Mouse (Mus musculus) intestine, embryonic 16.5 days (tissue): ENCODE measurements at regions not wholly inside any gene's neighbourhood (a gene's known extent, or its start where the extent isn't known, plus 50 kb on each side); places are given as distances from the start of the nearest gene placed in this dataset.
A peak's percentile ranks its signal among the peaks of the same experiment; 100 is the strongest.

Source experiments
- ATAC-seq: fragments of 200-750 bp; cut with Nextera tagmentation; 2 replicates; pipeline ENCODE4 v1.8.0; 2017; ENCODE audit warnings: moderate TSS enrichment, moderate library complexity
- H3K27ac ChIP-seq: fragments of 300-500 bp; sonication (generic); 2 replicates; pipeline ENCODE4 v1.5.1; 2014; ENCODE audit warnings: mild to moderate bottlenecking, low read length
- H3K27me3 ChIP-seq: fragments of 300-500 bp; sonication (generic); replicated peaks from 2 replicates; pipeline ENCODE4 v1.6.1; 2014; ENCODE audit warnings: low read length, control low read depth, mixed read lengths; ENCODE audit not compliant: control insufficient read depth, insufficient read depth
- H3K36me3 ChIP-seq: fragments of 300-500 bp; sonication (generic); 2 replicates; pipeline ENCODE4 v1.6.1; 2014; ENCODE audit warnings: low read length, control low read depth; ENCODE audit not compliant: control insufficient read depth, insufficient read depth
- H3K4me1 ChIP-seq: fragments of 300-500 bp; sonication (generic); 2 replicates; pipeline ENCODE4 v1.6.1; 2014; ENCODE audit warnings: low read length, control low read depth, mixed read lengths; ENCODE audit not compliant: control insufficient read depth, insufficient read depth
- H3K4me2 ChIP-seq: fragments of 300-500 bp; sonication (generic); 2 replicates; pipeline ENCODE4 v1.6.1; 2014; ENCODE audit warnings: low read depth, low read length, control low read depth
- H3K4me3 ChIP-seq: fragments of 300-500 bp; sonication (generic); 2 replicates; pipeline ENCODE4 v1.5.1; 2014; ENCODE audit warnings: mild to moderate bottlenecking, low read length
- H3K9ac ChIP-seq: fragments of 300-500 bp; sonication (generic); 2 replicates; pipeline ENCODE4 v1.6.1; 2014; ENCODE audit warnings: low read depth, low read length
- H3K9me3 ChIP-seq: fragments of 300-500 bp; sonication (generic); 2 replicates; pipeline ENCODE4 v1.6.1; 2016; ENCODE audit warnings: low read length, control low read depth; ENCODE audit not compliant: control insufficient read depth
- WGBS: fragments of 180-500 bp; shearing (Covaris S2); extraction: QIAGEN DNeasy Blood & Tissue Kit; methylation state at CpG from one replicate; pipeline ENCODE4 v1.1.7; 2014; 5-methylcytosine and 5-hydroxymethylcytosine counted together

- H3K4me1 ChIP-seq = no peaks in the 10 kb centered on the region
- ATAC-seq = no peak
- H3K4me2 ChIP-seq = no peak overlapping the region
- WGBS = 53% methylated on average over 3 of the region's 3 CpGs
- no peak overlapping the region for H3K9ac ChIP-seq
- H3K9me3 ChIP-seq = no peaks in the 10 kb centered on the region
- no peak overlapping the region for H3K4me3 ChIP-seq
- no peaks in the 10 kb centered on the region for H3K36me3 ChIP-seq
- no peaks in the 10 kb centered on the region for H3K27me3 ChIP-seq
- H3K27ac ChIP-seq = no peak overlapping the region
Measured at GRCm38 (mm10) chr4:74466081-74466480, 223.8 kb downstream of the Kdm4c start.

DNA sequence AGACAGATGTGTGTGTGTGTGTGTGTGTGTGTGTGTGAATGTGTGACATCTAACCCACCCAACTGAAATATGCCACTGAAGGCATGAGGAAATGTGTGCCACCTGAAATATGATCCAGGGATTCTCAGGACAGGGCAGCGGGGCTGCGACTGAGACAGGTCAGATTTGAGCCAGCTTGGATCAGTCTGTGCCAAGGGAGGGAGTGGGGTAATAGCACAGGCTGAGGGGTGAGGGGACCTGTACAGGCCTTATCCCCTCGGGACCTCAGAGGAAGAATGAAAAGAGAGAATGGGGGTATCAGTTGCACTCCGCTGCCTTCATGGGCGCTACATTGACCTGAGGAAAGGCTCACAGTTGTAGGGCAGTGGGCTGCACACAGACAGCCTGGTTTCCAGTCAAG lies 270.2 kb downstream of the Kdm4c start:
- Histone ChIP-seq H3K36me3 (no peaks in the 10 kb centered on the region), H3K4me1 (no peaks in the 10 kb centered on the region), H3K27me3 (no peaks in the 10 kb centered on the region), H3K9me3 (no peaks in the 10 kb centered on the region), H3K4me3 (no peak overlapping the region), H3K4me2 (no peak overlapping the region), H3K9ac (no peak overlapping the region), H3K27ac (no peak overlapping the region)
- ATAC-seq = no peak
- WGBS = 83% methylated on average over 5 of the region's 5 CpGs

DNA sequence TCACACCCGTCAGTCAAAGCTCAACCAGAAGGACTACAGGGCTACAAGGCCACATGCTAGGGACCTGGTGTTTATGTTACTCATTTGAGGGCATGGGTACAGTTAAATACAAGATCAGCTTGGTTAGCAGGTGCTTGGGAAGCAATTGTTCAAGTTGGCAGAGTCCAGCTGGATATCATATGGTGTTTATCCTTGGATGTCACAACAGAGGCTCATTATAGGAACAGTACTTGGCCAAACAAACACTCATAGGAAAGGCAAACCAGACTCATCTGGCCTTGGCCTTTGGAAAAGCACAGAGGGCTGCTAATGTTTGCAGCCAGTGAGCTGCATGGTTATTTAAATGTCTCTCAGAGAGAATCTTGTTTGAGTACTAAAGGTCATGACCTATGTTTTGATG lies 311.6 kb downstream of the Kdm4c start:
- WGBS = 62% methylated on average over 1 of the region's 1 CpGs
- Histone ChIP-seq H3K27me3 (no peaks in the 10 kb centered on the region), H3K4me1 (no peaks in the 10 kb centered on the region), H3K4me2 (no peak overlapping the region), H3K9ac (no peak overlapping the region), H3K9me3 (no peaks in the 10 kb centered on the region), H3K36me3 (no peaks in the 10 kb centered on the region), H3K27ac (no peak overlapping the region), H3K4me3 (no peak overlapping the region)
- no peak for ATAC-seq

GRCm38 (mm10) chr4:74563565-74563964 lies 321.3 kb downstream of the Kdm4c start:
- Histone ChIP-seq H3K9ac (no peak overlapping the region), H3K9me3 (no peaks in the 10 kb centered on the region), H3K4me2 (no peak overlapping the region), H3K4me1 (no peaks in the 10 kb centered on the region), H3K27ac (no peak overlapping the region), H3K36me3 (no peaks in the 10 kb centered on the region), H3K4me3 (no peak overlapping the region), H3K27me3 (no peaks in the 10 kb centered on the region)
- 13% methylated on average over 2 of the region's 2 CpGs for whole genome bisulfite sequencing
- no peak for ATAC-seq

- ATAC-seq = no peak
- 75% methylated on average over 1 of the region's 1 CpGs for WGBS
- no peak overlapping the region for H3K4me3 ChIP-seq
- H3K9me3 ChIP-seq = no peaks in the 10 kb centered on the region
- H3K27me3 ChIP-seq = no peaks in the 10 kb centered on the region
- H3K36me3 ChIP-seq = no peaks in the 10 kb centered on the region
- no peaks in the 10 kb centered on the region for H3K4me1 ChIP-seq
- no peak overlapping the region for H3K4me2 ChIP-seq
- H3K9ac ChIP-seq = no peak overlapping the region
- no peak overlapping the region for H3K27ac ChIP-seq
Measured at GRCm38 (mm10) chr4:74586400-74586799, 344.1 kb downstream of the Kdm4c start.

DNA sequence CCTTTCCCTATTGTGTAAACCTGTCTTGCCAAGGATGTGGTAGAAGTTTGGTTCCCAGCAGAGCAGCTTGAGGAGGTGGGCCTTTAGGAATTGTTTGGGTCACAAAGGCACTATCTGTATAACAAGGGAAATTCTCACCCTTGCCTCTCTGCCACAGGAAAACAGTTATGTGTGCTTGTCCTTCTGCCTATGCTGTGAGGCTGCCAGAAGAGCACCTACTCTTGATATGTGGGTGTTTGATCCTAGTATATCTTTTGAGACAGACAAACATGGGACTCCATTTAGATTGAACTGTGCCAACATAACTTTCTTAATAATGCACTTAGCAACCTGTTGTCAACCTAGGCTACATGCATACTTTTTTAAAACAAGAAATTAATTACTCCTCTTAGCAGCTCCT lies 344.8 kb downstream of the Kdm4c start:
- no peak for ATAC-seq
- H3K9ac ChIP-seq = no peak overlapping the region
- H3K4me2 ChIP-seq = no peak overlapping the region
- H3K27ac ChIP-seq = no peak overlapping the region
- H3K36me3 ChIP-seq = no peaks in the 10 kb centered on the region
- no peaks in the 10 kb centered on the region for H3K27me3 ChIP-seq
- H3K4me1 ChIP-seq = no peaks in the 10 kb centered on the region
- H3K4me3 ChIP-seq = no peak overlapping the region
- H3K9me3 ChIP-seq = no peaks in the 10 kb centered on the region

DNA sequence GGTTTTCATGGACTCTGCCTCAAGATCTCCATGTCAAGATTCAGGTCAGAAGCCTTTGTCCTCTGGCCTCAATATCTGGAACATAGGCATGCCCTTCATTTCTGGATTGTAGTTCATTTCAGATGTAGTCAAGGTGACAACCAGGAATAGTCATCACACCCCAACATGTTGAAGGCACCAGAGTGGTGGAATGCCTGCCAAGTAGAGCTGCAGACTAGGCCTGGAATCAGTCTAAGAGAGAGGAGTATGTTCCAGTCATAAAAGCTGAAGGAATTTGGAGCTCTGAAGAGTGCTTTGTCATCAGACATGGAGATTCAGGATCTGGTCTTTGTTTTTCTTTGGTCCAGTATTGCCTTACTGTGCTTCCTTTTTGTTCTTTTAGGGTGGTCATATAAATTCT lies 346.5 kb downstream of the Kdm4c start:
- Histone ChIP-seq H3K27me3 (no peaks in the 10 kb centered on the region), H3K4me1 (no peaks in the 10 kb centered on the region), H3K9ac (no peak overlapping the region), H3K36me3 (no peaks in the 10 kb centered on the region), H3K9me3 (no peaks in the 10 kb centered on the region), H3K4me2 (no peak overlapping the region), H3K27ac (no peak overlapping the region), H3K4me3 (no peak overlapping the region)
- ATAC-seq = no peak

DNA sequence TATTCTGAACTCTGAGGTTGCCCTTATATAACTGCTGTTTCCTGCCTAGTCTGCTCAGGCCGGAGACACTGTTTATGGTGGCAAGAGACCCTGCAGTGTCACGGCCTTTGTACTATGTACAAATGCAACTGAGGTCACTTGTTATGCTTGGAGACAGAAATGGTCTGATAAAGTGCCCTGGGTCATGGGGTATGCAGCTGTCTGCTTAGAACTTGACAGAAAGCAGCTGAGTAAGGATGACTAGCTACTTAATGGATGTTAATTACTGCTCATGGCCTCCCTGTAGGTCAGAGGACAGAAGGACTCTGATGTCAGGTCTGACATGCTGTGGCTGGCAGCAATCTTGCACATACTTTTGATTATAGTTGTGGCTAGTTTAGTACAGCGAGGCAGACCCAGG lies 370.7 kb downstream of the Kdm4c start:
- no peaks in the 10 kb centered on the region for H3K27me3 ChIP-seq
- H3K4me1 ChIP-seq = no peaks in the 10 kb centered on the region
- no peak overlapping the region for H3K4me2 ChIP-seq
- no peak overlapping the region for H3K4me3 ChIP-seq
- 0 out of 2 replicates have a peak, but pooled peaks have one; percentile 11 for ATAC-seq
- no peak overlapping the region for H3K9ac ChIP-seq
- no peaks in the 10 kb centered on the region for H3K36me3 ChIP-seq
- H3K9me3 ChIP-seq = no peaks in the 10 kb centered on the region
- 28% methylated on average over 3 of the region's 3 CpGs for WGBS
- H3K27ac ChIP-seq = no peak overlapping the region
